Mouse (Mus musculus) thymus, adult 2 months (tissue): ENCODE measurements around the gene Swap70.

Source experiments
- CTCF ChIP-seq: fragments of 200-500 bp; IDR thresholded peaks from 2 replicates; pipeline ENCODE4 v1.5.1; 2012; ENCODE audit warnings: mild to moderate bottlenecking, control low read depth, low read length, moderate library complexity, borderline replicate concordance; ENCODE audit not compliant: control insufficient read depth, poor library complexity, insufficient read depth; ENCODE audit errors: extremely low read depth
- POLR2A ChIP-seq: fragments of 200-500 bp; IDR thresholded peaks from 2 replicates; pipeline ENCODE4 v1.6.1; 2012; ENCODE audit warnings: mild to moderate bottlenecking, low read length, control low read depth, moderate library complexity; ENCODE audit not compliant: control insufficient read depth, poor library complexity, insufficient read depth; ENCODE audit errors: extremely low read depth

- TF ChIP-seq CTCF (no peak), POLR2A (no peak)
Observed at GRCm38 (mm10) chr7:110214882-110215281, 6.6 kb upstream of the Swap70 start.
